Mouse (Mus musculus): ENCODE data around the gene Zfp462. TPM values are rescaled to one million over a fixed set of nuclear protein-coding genes. Genes with fewer than 3 reads are reported as not detected.
A peak's percentile ranks its signal among the peaks of the same experiment; 100 is the strongest.
"Not testable (repeated sequence)": the region's sequence is repeated elsewhere in the genome, so short reads cannot be mapped to it uniquely, and the experiment has no call there.

The Zfp462 gene
- 0.13 and 0.21 TPM in 2 replicates for polyA plus RNA-seq (2015; fragmentation: Nextera tagmentation; extraction: Ambion mirVana)

- H3K27me3 ChIP-seq, result peaks cover 63% of the 10 kb centered on the region
- peak within 1 kb of the TSS; percentile 48 for H3K4me2 ChIP-seq
- WGBS (ENCODE audit: insufficient replicate concordance), result under 1% methylated on average over 43 of the region's 43 CpGs
- H3K4me1 ChIP-seq (replicated peaks), result no peaks in the 10 kb centered on the region
- H3K27ac ChIP-seq (replicated peaks), result no peak within 1 kb of the TSS
- no peak within 1 kb of the TSS for H3K9ac ChIP-seq
- H3K36me3 ChIP-seq (replicated peaks), result no peaks in the 10 kb centered on the region
- no peak for ATAC-seq (ENCODE audit: insufficient read depth)
- peak within 1 kb of the TSS; percentile 36 for H3K4me3 ChIP-seq (replicated peaks)
- H3K9me3 ChIP-seq (replicated peaks), result no peaks in the 10 kb centered on the region
Measured at GRCm38 (mm10) chr4:54944921-54945430, at the start of gene Zfp462. TSS of gene Zfp462 (plus strand) at chr4:54945048.

GRCm38 (mm10) chr4:54896017-54896416, 48.8 kb upstream of the Zfp462 start:
- no peak overlapping the region for H3K4me3 ChIP-seq (replicated peaks)
- no peak for ATAC-seq (ENCODE audit: insufficient read depth)
- H3K36me3 ChIP-seq (replicated peaks), result no peaks in the 10 kb centered on the region
- no peaks in the 10 kb centered on the region for H3K4me1 ChIP-seq (replicated peaks)
- WGBS (ENCODE audit: insufficient replicate concordance), result 77% methylated on average over 4 of the region's 4 CpGs
- H3K9me3 ChIP-seq (replicated peaks), result no peaks in the 10 kb centered on the region
- H3K27me3 ChIP-seq, result no peaks in the 10 kb centered on the region
- no peak overlapping the region for H3K4me2 ChIP-seq
- no peak overlapping the region for H3K9ac ChIP-seq
- no peak overlapping the region for H3K27ac ChIP-seq (replicated peaks)

- Histone ChIP-seq H3K36me3 (replicated peaks) (no peaks in the 10 kb centered on the region), H3K9ac (no peak overlapping the region), H3K4me1 (replicated peaks) (no peaks in the 10 kb centered on the region), H3K4me2 (no peak overlapping the region), H3K9me3 (replicated peaks) (no peaks in the 10 kb centered on the region), H3K27ac (replicated peaks) (no peak overlapping the region), H3K4me3 (replicated peaks) (no peak overlapping the region), H3K27me3 (no peaks in the 10 kb centered on the region)
- no peak for ATAC-seq (ENCODE audit: insufficient read depth)
- WGBS (ENCODE audit: insufficient replicate concordance), result 66% methylated on average over 8 of the region's 8 CpGs
Measured at GRCm38 (mm10) chr4:54904641-54905040, 40.2 kb upstream of the Zfp462 start.

DNA sequence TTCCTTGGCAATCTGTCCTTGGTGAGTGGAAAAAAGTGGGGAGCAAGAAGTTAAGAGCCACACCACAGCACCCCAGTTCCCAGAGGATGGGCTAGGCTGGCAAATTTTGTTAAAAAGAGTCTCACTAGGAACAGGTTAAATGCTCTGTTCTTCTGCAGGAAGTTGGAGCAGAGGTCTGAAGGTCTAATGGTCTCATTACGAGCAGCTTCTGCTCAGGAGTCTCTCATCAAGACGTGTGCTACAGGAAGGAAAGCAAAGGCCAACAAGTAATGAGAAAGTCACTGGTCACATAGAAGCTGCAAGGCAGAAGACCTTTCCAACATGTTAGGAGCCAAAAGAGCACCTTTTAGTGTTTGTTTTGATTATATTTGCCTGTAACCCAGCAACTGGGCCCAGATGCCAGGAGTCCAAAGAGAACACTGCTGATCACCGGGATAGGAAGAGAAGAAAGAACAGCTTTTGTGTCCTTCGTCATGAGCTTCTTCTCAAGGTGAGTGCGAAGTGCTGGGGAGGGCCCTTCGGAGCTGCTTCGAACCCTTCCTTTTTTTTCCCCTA, 39.4 kb upstream of the Zfp462 start:
- Histone ChIP-seq H3K4me1 (replicated peaks) (no peaks in the 10 kb centered on the region), H3K9ac (no peak overlapping the region), H3K36me3 (replicated peaks) (no peaks in the 10 kb centered on the region), H3K27ac (replicated peaks) (no peak overlapping the region), H3K9me3 (replicated peaks) (no peaks in the 10 kb centered on the region), H3K4me2 (no peak overlapping the region), H3K27me3 (no peaks in the 10 kb centered on the region), H3K4me3 (replicated peaks) (no peak overlapping the region)
- ATAC-seq (ENCODE audit: insufficient read depth), result no peak
- 63% methylated on average over 7 of the region's 7 CpGs for WGBS (ENCODE audit: insufficient replicate concordance)

DNA sequence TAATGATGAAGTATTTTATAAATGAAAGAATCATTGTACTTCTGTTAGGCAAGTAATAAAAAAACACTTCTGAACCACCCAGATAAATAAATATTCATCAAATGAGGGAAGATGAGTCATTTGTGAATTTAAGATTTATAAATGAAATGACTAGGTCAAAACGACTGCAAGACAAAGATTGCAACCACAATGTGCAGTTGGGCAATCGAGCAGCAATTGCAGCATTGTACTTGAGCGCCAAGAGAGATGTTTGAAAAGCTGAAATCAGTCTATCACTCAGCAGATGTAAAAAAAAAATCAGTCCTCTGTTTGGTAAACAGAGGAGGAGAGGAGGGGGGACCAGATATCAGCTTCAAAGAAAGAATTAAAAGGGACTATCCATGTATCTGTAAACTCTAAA, 34.5 kb upstream of the Zfp462 start:
- ATAC-seq (ENCODE audit: insufficient read depth), result no peak
- H3K36me3 ChIP-seq (replicated peaks), result no peaks in the 10 kb centered on the region
- no peak overlapping the region for H3K4me2 ChIP-seq
- no peak overlapping the region for H3K9ac ChIP-seq
- H3K4me1 ChIP-seq (replicated peaks), result no peaks in the 10 kb centered on the region
- H3K4me3 ChIP-seq (replicated peaks), result no peak overlapping the region
- 59% methylated on average over 3 of the region's 3 CpGs for WGBS (ENCODE audit: insufficient replicate concordance)
- H3K27me3 ChIP-seq, result no peaks in the 10 kb centered on the region
- H3K9me3 ChIP-seq (replicated peaks), result no peaks in the 10 kb centered on the region
- H3K27ac ChIP-seq (replicated peaks), result no peak overlapping the region

DNA sequence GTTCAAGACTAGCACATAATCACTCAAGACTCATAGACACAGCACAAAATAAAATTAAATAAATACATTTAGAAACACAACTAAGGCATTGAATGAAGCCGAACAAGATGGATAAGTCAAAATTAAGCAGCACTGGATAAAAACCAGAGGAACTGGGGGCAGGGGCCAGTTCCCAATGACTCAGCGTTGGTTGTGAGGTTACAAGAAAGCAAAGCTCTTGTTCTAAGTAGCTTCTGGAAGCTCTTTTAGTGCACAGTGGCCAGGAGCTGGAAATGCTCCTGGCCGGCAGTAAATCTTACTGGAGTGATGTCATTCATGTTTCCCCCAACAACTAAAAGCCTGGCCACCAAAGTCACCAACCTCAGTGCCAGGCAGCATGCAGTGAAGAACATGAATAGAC, 26.6 kb upstream of the Zfp462 start:
- Histone ChIP-seq H3K4me3 (replicated peaks) (no peak overlapping the region), H3K36me3 (replicated peaks) (no peaks in the 10 kb centered on the region), H3K27ac (replicated peaks) (no peak overlapping the region), H3K4me1 (replicated peaks) (no peaks in the 10 kb centered on the region), H3K4me2 (no peak overlapping the region), H3K27me3 (no peaks in the 10 kb centered on the region), H3K9me3 (replicated peaks) (no peaks in the 10 kb centered on the region), H3K9ac (no peak overlapping the region)
- 45% methylated on average over 3 of the region's 3 CpGs for WGBS (ENCODE audit: insufficient replicate concordance)
- no peak for ATAC-seq (ENCODE audit: insufficient read depth)

DNA sequence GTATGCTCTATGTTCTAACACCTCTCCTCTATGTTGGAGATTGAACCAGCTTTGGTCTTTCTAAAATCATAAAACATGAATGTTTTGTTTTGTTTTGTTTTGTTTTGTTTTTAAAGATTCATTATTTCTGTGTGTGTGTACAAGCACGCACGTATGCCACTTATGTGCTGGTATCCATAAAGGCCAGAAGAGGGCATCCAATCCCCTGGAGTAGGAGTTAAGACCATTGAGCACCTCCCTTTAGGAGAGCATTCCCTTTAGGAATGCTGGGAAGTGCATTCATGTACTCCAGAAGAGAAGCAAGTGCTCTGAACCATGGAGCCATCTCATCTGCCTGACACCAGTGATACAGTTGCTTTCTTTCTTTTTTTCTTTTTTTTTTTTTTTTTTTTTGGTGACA, 21.5 kb upstream of the Zfp462 start:
- H3K9me3 ChIP-seq (replicated peaks), result no peaks in the 10 kb centered on the region
- no peak overlapping the region for H3K4me3 ChIP-seq (replicated peaks)
- no peak overlapping the region for H3K9ac ChIP-seq
- no peak overlapping the region for H3K27ac ChIP-seq (replicated peaks)
- no peaks in the 10 kb centered on the region for H3K4me1 ChIP-seq (replicated peaks)
- no peak overlapping the region for H3K4me2 ChIP-seq
- no peaks in the 10 kb centered on the region for H3K27me3 ChIP-seq
- no peaks in the 10 kb centered on the region for H3K36me3 ChIP-seq (replicated peaks)
- 78% methylated on average over 2 of the region's 2 CpGs for WGBS (ENCODE audit: insufficient replicate concordance)
- no peak for ATAC-seq (ENCODE audit: insufficient read depth)

GRCm38 (mm10) chr4:54924306-54924705, 20.5 kb upstream of the Zfp462 start:
- H3K36me3 ChIP-seq (replicated peaks), result no peaks in the 10 kb centered on the region
- H3K9ac ChIP-seq, result no peak overlapping the region
- no peaks in the 10 kb centered on the region for H3K4me1 ChIP-seq (replicated peaks)
- H3K9me3 ChIP-seq (replicated peaks), result no peaks in the 10 kb centered on the region
- no peak for ATAC-seq (ENCODE audit: insufficient read depth)
- no peak overlapping the region for H3K4me2 ChIP-seq
- H3K4me3 ChIP-seq (replicated peaks), result no peak overlapping the region
- no peaks in the 10 kb centered on the region for H3K27me3 ChIP-seq
- WGBS (ENCODE audit: insufficient replicate concordance), result 58% methylated on average over 2 of the region's 2 CpGs
- no peak overlapping the region for H3K27ac ChIP-seq (replicated peaks)

DNA sequence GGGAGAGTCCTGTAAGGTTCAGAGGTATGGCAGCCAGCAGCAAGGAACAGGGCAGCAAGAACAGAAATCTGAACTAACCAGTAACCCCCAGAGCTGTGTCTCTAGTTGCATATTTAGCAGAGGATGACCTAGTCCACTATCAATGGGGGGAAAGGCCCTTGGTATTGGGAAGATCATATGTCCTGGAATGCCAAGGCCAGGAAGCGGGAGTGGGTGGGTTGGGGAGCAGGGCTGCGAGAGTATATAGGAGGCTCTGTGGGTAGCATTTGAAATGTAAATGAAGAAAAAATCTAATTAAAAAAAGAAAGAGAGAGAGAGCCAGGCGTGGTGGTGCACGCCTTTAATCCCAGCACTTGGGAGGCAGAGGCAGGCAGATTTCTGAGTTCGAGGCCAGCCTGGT, 18.4 kb upstream of the Zfp462 start:
- H3K27me3 ChIP-seq; H3K4me1 ChIP-seq (replicated peaks); H3K36me3 ChIP-seq (replicated peaks); H3K4me2 ChIP-seq; ATAC-seq (ENCODE audit: insufficient read depth); H3K9me3 ChIP-seq (replicated peaks); H3K4me3 ChIP-seq (replicated peaks); H3K9ac ChIP-seq; H3K27ac ChIP-seq (replicated peaks): not testable (repeated sequence)
- WGBS (ENCODE audit: insufficient replicate concordance), result 67% methylated on average over 5 of the region's 5 CpGs

- not testable (repeated sequence) for H3K27me3 ChIP-seq; H3K4me3 ChIP-seq (replicated peaks); H3K36me3 ChIP-seq (replicated peaks); H3K9ac ChIP-seq; H3K4me1 ChIP-seq (replicated peaks); H3K4me2 ChIP-seq; H3K27ac ChIP-seq (replicated peaks); ATAC-seq (ENCODE audit: insufficient read depth); H3K9me3 ChIP-seq (replicated peaks)
- whole genome bisulfite sequencing (ENCODE audit: insufficient replicate concordance), result 59% methylated on average over 8 of the region's 8 CpGs
Measured at GRCm38 (mm10) chr4:54927321-54928062, 17.4 kb upstream of the Zfp462 start.

- Histone ChIP-seq H3K27me3 (no peaks in the 10 kb centered on the region), H3K9ac (no peak overlapping the region), H3K9me3 (replicated peaks) (no peaks in the 10 kb centered on the region), H3K4me2 (no peak overlapping the region), H3K27ac (replicated peaks) (no peak overlapping the region), H3K4me3 (replicated peaks) (no peak overlapping the region), H3K36me3 (replicated peaks) (no peaks in the 10 kb centered on the region), H3K4me1 (replicated peaks) (no peaks in the 10 kb centered on the region)
- no peak for ATAC-seq (ENCODE audit: insufficient read depth)
- 63% methylated on average over 2 of the region's 2 CpGs for WGBS (ENCODE audit: insufficient replicate concordance)
Measured at GRCm38 (mm10) chr4:54929686-54930085, 15.2 kb upstream of the Zfp462 start.

Data from liver, embryonic 15.5 days (tissue).